Mouse (Mus musculus): ENCODE results near the gene Olfr907. TPM values are rescaled to one million over a fixed set of nuclear protein-coding genes. Genes with fewer than 3 reads are reported as not detected.

Gene Olfr907
- total RNA-seq (2023) = not detected

GRCm38 (mm10) chr9:38495501-38495900 is at the start of gene Olfr907:
Olfr907 (plus strand) TSS chr9:38495801.

GRCm38 (mm10) chr9:38447352-38447751 is 48.2 kb upstream of the Olfr907 start, which contains the start of gene Olfr902:
Olfr902 (plus strand) TSS chr9:38447652.

DNA sequence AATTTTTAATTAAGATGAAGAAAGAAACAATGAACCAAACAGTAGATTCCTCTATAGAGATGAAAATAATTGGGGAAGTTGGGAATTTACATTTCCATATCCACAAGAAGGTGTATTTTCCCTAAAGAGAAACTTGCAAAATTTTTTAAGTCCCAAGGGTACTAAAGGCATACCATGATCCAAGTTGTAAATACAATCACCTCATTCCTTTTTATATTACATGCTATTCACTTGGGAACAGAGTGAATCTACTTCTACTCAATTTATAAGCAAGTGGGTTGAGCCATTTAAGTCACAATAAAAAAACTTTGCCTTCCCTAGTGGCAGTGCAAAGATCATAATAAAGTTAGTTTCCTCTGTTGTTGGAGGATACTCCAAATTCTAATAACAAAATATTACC is 32.8 kb upstream of the Olfr907 start, which contains the start of gene Olfr904:
Olfr904 (plus strand) TSS at position 301 of the 400 bp plus-strand sequence.

DNA sequence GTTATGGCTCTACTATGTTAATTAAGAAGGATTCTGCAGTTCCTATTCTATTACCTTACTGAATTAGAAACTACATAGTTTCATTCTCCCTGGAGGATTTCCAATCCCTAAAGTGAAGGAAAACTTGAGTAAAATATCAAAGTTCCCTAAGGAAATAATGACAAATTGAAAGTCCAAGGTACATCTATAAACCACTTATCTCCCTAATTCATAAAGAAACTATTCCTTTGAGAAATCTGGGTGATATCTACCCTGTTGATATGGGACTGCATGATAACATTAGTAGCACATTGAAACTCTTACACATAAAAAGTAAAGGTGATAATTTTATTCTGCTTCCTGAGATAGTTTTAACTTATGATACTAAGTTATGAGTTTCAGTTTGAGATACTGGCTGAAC is 24.8 kb upstream of the Olfr907 start, which contains the start of gene Olfr905:
Olfr905 (plus strand) TSS at position 301 of the 400 bp plus-strand sequence.

DNA sequence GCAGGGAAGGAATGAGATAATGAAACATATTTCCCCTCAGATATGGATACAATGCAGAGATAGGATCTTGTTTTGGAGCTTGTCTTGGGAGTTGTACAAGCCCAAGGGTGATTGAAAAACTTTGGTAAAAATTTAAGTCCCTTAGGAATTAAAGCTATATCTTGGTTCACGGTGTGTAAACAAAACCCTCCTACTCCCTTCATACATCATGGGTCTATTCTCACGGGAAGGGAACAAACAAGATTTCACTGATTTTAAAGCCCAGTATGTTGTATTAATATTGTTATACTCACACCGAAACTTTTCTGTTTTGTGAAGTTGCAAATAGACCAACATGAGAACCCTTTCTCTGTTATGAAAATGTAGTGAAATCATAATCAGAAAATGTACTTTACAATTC is 8.8 kb upstream of the Olfr907 start, which contains the start of gene Olfr906:
Olfr906 (plus strand) TSS at position 301 of the 400 bp plus-strand sequence.

GRCm38 (mm10) chr9:38521280-38521679 is 25.7 kb downstream of the Olfr907 start, which contains the start of gene Olfr911-ps1:
Olfr911-ps1 (plus strand) TSS chr9:38521580.

DNA sequence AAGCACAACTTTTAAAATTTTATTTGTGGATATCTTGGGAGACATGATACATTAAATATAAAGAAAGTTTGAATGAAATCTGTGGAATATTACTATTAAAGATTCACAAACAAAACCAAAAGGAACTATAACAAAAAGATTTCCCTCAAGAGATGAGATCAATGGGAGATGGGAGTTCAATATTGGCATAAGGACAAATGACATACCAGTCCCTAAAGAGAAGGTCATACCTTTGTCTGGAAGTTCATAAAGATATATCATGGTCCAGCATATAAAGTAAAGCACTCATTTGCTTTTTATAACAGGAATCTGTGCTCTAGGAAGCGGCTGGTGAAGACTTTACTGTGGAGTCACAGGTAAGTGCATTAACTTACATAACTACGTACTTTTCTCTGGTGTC is 41.9 kb downstream of the Olfr907 start, which contains the start of gene Olfr910:
Olfr910 (plus strand) TSS at position 301 of the 400 bp plus-strand sequence.

Other genes starting within 250 kb of the Olfr907 start
- gene Olfr143, start 243.0 kb upstream of the Olfr907 start, total RNA-seq (2023) = not detected
- gene Olfr895, start 227.9 kb upstream of the Olfr907 start, total RNA-seq (2023) = not detected
- gene Olfr896-ps1, start 204.7 kb upstream of the Olfr907 start, total RNA-seq (2023) = not detected
- gene Olfr25, start 166.7 kb upstream of the Olfr907 start, total RNA-seq (2023) = not detected
- gene Olfr898, start 147.4 kb upstream of the Olfr907 start, total RNA-seq (2023) = not detected
- gene Olfr250, start 128.9 kb upstream of the Olfr907 start, total RNA-seq (2023) = not detected
- gene Olfr251, start 118.7 kb upstream of the Olfr907 start, total RNA-seq (2023) = not detected
- gene Olfr147, start 94.1 kb upstream of the Olfr907 start, total RNA-seq (2023) = not detected
- not detected for gene Olfr901, start 66.3 kb upstream of the Olfr907 start, total RNA-seq (2023)
- not detected for gene Olfr902, start 48.1 kb upstream of the Olfr907 start, total RNA-seq (2023)
- not detected for gene Olfr904, start 32.7 kb upstream of the Olfr907 start, total RNA-seq (2023)
- 0.12 TPM for gene Olfr905, start 24.7 kb upstream of the Olfr907 start, total RNA-seq (2023)
- not detected for gene Olfr906, start 8.7 kb upstream of the Olfr907 start, total RNA-seq (2023)
- gene Olfr911-ps1, start 25.8 kb downstream of the Olfr907 start, total RNA-seq (2023) = not detected
- gene Olfr910, start 42.0 kb downstream of the Olfr907 start, total RNA-seq (2023) = not detected
- gene Olfr912, start 84.4 kb downstream of the Olfr907 start, total RNA-seq (2023) = not detected
- not detected for gene Olfr913, start 97.0 kb downstream of the Olfr907 start, total RNA-seq (2023)
- gene Olfr914, start 109.3 kb downstream of the Olfr907 start, total RNA-seq (2023) = not detected
- not detected for gene Olfr916, start 164.1 kb downstream of the Olfr907 start, total RNA-seq (2023)
- gene Olfr917, start 170.0 kb downstream of the Olfr907 start, total RNA-seq (2023) = not detected
- not detected for gene Olfr918, start 178.8 kb downstream of the Olfr907 start, total RNA-seq (2023)
- gene Olfr919, start 207.9 kb downstream of the Olfr907 start, total RNA-seq (2023) = not detected
- gene Vwa5a, start 222.5 kb downstream of the Olfr907 start, total RNA-seq (2023) = 6.0 TPM